Mouse (Mus musculus): ENCODE results near the gene Gtsf1. TPM values are rescaled to one million over a fixed set of nuclear protein-coding genes. Genes with fewer than 3 reads are reported as not detected.

The Gtsf1 gene
- polyA plus RNA-seq, 1 experiment from 2014 or later = not detected

- ATAC-seq (ENCODE audit: insufficient number of reproducible peaks, insufficient read depth, low FRiP score, low TSS enrichment, low read depth) = no peak
- no peak overlapping the region for H3K4me2 ChIP-seq
- peaks cover 4% of the 10 kb centered on the region for H3K4me1 ChIP-seq
- H3K36me3 ChIP-seq = peaks cover 91% of the 10 kb centered on the region
- H3K9ac ChIP-seq = no peak overlapping the region
- 45% methylated on average over 4 of the region's 4 CpGs for WGBS
- no peak overlapping the region for H3K4me3 ChIP-seq
- no peaks in the 10 kb centered on the region for H3K27me3 ChIP-seq
- no peaks in the 10 kb centered on the region for H3K9me3 ChIP-seq
- no peak overlapping the region for H3K27ac ChIP-seq
These were observed 77.4 kb downstream of the Gtsf1 start for GRCm38 (mm10) chr15:103352856-103353255.

Other genes starting within 250 kb of the Gtsf1 start
- gene Cbx5, start 190.7 kb downstream of the Gtsf1 start, polyA plus RNA-seq (2015; fragmentation: Nextera tagmentation; extraction: Ambion mirVana) = 137 and 142 TPM in 2 replicates
- 1,090 and 1,133 TPM in 2 replicates for gene Hnrnpa1, start 190.0 kb downstream of the Gtsf1 start, polyA plus RNA-seq (2015; fragmentation: Nextera tagmentation; extraction: Ambion mirVana)
- 2.4 and 2.9 TPM in 2 replicates for gene Nfe2, start 172.1 kb downstream of the Gtsf1 start, polyA plus RNA-seq (2015; fragmentation: Nextera tagmentation; extraction: Ambion mirVana)
- 254 and 287 TPM in 2 replicates for gene Copz1, start 157.8 kb downstream of the Gtsf1 start, polyA plus RNA-seq (2015; fragmentation: Nextera tagmentation; extraction: Ambion mirVana)
- gene Gpr84, start 119.9 kb downstream of the Gtsf1 start, polyA plus RNA-seq (2015; fragmentation: Nextera tagmentation; extraction: Ambion mirVana) = 0.54 and 0.62 TPM in 2 replicates
- gene Zfp385a, start 90.4 kb downstream of the Gtsf1 start, polyA plus RNA-seq (2015; fragmentation: Nextera tagmentation; extraction: Ambion mirVana) = 10.9 and 12.2 TPM in 2 replicates
- 41.2 and 41.5 TPM in 2 replicates for gene Itga5, start 63.7 kb downstream of the Gtsf1 start, polyA plus RNA-seq (2015; fragmentation: Nextera tagmentation; extraction: Ambion mirVana)
- gene Gtsf2, start 18.0 kb upstream of the Gtsf1 start, polyA plus RNA-seq (2015; fragmentation: Nextera tagmentation; extraction: Ambion mirVana) = not detected in 2 replicates
- gene Nckap1l, start 23.3 kb upstream of the Gtsf1 start, polyA plus RNA-seq (2015; fragmentation: Nextera tagmentation; extraction: Ambion mirVana) = 2.4 and 2.8 TPM in 2 replicates
- 7.1 and 8.8 TPM in 2 replicates for gene Pde1b, start 72.6 kb upstream of the Gtsf1 start, polyA plus RNA-seq (2015; fragmentation: Nextera tagmentation; extraction: Ambion mirVana)
- 12.6 and 16.9 TPM in 2 replicates for gene Ppp1r1a, start 107.5 kb upstream of the Gtsf1 start, polyA plus RNA-seq (2015; fragmentation: Nextera tagmentation; extraction: Ambion mirVana)
- gene Glycam1, start 134.6 kb upstream of the Gtsf1 start, polyA plus RNA-seq (2015; fragmentation: Nextera tagmentation; extraction: Ambion mirVana) = not detected in 2 replicates

All from embryonic facial prominence, embryonic 13.5 days (tissue).